Mouse (Mus musculus) liver, adult (tissue): ENCODE results near the gene C2cd5.

Experiments used
- GATA4 ChIP-seq: IDR thresholded peaks from 2 replicates; pipeline ENCODE4 v1.6.1; 2014; ENCODE audit warnings: mild to moderate bottlenecking, low read length; ENCODE audit not compliant: insufficient replicate concordance

Gene C2cd5

DNA sequence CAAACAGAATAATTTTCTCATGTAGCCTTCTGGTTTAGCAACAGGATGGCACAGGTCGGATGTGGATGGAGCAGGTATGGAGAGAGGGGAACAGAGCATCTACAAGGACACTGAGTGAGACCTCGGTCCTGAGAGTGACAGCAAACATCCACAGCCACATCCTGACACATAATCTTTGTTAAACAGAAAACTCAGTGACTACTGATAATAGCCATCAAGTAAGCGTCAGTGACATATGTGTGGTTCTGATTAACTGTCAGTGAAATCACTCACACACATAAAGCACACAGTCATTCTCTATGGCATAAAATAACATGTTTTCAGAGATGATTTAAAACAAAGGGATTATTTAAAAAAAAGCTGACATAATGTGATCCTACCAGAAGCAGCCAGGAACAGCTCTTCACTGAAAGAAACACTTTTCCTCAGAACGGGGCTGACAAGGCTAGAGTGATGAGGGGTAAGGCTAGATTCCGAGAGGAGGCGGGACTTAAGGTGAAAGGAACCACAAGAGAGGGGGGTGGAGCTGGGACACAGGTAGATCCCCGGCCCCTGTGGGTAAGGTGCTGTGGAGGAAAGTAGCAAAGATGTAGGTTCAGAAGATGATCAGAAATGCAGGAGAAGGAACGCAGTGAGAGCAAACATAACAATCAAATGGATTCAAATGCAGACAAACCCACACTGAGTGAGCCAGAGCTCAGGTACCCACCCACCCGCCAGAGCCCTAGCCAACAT, 31.6 kb downstream of the C2cd5 start:
- TF ChIP-seq GATA4, result no peak

DNA sequence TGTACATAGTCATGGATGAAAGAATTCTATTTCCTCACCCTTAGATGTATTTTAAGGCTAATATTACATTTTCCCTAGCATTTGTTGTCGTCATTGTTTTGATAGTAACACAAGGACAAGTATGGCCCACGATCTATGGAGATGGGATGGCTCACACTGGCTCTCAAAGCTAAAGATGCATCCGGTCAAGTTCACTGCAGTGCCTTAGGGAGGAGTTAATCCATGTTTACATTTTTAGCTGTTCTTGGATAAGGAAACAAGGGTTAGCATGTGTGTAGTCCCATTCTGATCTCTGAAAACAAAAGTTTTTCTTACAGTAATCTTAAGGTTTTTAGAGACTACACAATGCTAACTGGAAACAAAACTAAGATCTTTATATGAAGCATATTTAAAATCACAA, 32.3 kb downstream of the C2cd5 start:
- TF ChIP-seq GATA4, result no peak

- no peak for TF ChIP-seq GATA4
Observed at GRCm38 (mm10) chr6:143066859-143067258, 33.1 kb downstream of the C2cd5 start.

- no peak for TF ChIP-seq GATA4
Observed at GRCm38 (mm10) chr6:143064047-143064446, 35.9 kb downstream of the C2cd5 start.

- no peak for TF ChIP-seq GATA4
Observed at GRCm38 (mm10) chr6:143057601-143058000, 42.3 kb downstream of the C2cd5 start.

- no peak for TF ChIP-seq GATA4
Observed at GRCm38 (mm10) chr6:143051566-143051965, 48.4 kb downstream of the C2cd5 start.

- no peak for TF ChIP-seq GATA4
Observed at GRCm38 (mm10) chr6:143049791-143050555, 50.0 kb downstream of the C2cd5 start.

DNA sequence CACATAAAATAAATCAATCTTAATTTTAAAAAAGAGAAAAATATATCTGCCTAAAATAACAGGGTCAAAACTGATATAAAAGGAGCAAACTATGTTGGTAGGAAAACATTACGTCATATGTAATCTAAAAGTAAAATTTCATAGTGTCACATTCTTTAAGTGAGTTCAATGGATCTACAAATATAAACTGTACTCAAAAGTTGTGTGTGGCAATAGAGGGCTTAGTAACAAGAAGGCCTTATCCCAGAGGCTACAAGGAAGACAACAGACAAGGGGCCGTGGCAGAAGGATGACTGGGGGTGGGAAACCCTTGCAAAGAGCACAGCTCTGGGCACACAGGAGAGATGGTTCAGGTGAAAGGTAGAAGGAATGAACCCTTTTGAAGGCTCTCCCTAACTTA, 50.8 kb downstream of the C2cd5 start:
- no peak for TF ChIP-seq GATA4

DNA sequence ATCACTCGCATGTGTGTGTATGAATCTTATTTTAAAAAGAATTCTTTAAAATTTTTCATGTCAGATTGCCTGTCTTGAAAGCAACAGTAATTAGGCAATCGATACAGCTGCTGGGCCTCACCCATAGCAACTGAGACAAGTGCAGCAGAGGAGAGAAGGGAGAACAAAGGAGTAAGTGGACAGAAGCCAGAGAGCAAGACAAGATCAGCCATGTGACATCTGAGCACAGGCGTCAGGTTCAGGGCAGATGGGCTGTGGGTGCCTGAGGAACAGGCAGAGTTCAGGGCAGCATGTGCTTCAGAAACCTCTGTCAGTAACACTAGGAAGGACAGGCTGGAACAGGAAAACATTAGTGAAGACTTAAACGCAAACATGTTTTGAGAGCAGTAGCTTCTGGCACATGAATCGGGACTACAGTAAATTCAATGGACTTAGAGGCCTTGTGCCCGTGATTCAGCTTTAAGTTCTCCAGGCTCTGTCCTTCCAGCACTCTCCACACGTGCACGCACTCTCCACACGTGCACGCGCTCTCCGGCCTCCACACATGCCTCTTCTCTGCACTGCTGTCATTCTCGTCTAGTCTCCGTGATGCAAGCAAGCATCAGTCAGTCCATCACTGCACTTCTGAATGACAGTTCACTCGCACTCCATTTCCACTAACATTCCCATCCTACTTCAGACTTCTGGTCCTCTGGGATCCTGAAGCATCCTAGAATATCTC, 52.2 kb downstream of the C2cd5 start:
- TF ChIP-seq GATA4, result no peak

GRCm38 (mm10) chr6:143041578-143041977, 58.4 kb downstream of the C2cd5 start:
- no peak for TF ChIP-seq GATA4

- TF ChIP-seq GATA4, result no peak
Observed at GRCm38 (mm10) chr6:143035261-143035660, 64.7 kb downstream of the C2cd5 start.

DNA sequence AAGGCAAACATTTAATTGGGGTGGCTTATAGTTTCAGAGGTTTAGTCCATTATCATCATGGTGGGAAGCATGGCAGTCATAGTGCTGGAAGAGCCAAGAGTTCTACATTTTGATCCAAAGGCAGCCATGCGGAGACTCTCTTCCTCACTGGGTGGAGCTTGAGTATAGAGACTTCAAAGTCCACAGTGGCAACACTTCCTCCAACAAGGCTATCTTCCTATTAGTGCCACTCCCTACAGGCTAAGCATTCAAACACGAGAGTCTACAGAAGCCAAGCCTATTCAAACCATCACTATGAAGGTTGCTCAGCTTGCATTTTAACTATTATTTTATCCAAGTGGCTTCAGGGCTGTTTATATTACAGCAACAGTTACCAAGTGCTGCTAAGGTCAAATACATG, 65.4 kb downstream of the C2cd5 start:
- no peak for TF ChIP-seq GATA4

DNA sequence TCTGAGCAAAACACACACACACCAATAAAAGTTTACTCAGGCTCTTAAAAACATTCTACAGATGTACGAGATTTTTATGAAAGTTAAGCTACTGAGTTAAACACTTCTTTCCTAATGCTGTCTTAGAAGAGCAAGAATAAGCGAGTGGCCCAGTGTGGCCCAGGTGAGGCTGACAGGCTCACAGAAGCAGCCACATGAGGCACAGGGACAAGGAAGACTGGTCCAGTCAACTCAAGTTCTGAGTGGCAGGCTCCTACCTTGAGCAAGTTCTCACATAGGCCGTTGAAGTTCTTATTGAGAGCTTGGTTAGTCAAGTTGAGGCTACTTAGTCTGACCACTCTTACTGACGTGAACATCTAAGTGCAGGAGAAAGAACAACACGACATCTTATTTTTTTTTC, 69.4 kb downstream of the C2cd5 start:
- TF ChIP-seq GATA4, result no peak

- no peak for TF ChIP-seq GATA4
Observed at GRCm38 (mm10) chr6:143027896-143028295, 72.0 kb downstream of the C2cd5 start.

DNA sequence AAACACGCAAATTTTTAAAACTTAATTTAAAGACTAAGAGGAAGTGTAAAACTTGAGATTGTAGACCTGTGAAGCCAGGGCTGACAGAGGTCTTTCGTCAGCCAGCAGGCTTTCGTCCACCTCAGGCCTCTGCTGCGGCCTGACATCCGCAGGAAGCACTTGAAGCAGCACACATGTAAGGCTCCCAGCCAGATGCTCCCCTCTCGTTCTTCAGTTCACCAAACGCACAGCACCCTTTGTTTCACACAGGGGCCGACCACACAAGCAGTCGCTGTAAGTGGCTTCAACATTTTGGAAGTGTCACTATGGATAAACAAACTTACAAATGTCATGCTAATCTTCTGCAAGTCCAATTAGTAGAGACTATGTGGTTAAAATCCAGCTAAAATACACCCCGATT, 72.5 kb downstream of the C2cd5 start:
- TF ChIP-seq GATA4, result no peak

DNA sequence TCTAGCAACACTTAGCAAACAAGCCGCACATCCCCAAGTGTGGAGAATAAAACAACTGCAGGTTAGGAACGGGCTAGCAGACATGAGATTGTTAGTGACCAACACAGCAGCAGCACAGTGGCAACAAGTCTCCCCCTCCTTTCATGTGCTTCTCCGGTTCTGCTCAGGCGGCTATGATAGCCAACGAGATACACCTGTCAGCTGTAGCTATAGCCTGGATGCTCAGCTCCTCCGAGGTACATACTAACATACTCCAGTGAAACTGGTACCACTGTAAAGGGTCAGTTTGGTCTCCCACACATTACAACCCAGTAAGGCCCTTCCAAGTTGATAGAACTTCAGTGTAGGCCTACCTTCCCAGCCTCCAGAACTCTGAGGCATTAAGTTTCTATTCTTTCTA, 76.2 kb downstream of the C2cd5 start:
- no peak for TF ChIP-seq GATA4

DNA sequence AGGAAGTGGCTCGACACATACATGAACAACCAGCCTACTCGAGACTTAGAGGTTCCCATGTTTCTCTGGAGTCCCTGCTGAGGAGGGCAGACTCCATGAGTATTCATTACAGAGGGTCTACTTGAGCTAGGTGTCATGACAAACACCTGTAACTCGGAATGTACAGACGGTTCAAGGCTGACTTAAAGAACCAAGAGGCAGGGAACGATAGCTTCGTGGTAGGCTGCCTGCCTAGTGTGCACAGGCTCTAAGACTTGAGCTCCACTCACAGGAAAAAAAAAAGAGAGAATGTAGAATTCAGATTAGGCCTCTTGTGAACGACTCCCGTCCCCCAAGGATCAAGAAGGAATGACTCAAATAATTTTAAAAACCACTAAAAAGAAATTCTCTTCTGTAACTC, 78.2 kb downstream of the C2cd5 start:
- no peak for TF ChIP-seq GATA4

DNA sequence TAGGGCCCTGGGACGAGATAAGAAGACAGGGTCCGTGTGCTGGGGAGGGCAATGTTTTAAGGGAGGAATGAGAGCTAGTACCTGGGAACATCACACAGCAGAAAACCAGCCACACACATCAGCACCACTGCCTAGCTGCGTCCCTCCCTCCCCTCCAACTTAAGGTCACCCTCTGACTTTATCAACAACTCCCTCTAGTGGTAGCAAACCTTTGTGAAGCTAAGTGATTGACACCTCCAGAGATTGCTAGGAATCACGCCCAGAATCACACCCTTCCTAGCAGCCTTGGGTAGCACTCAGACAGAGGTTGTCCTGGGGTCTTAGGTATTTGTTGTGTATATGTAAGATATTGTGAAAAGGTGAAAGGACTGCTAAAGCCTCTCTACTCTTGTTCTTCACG, 79.3 kb downstream of the C2cd5 start:
- no peak for TF ChIP-seq GATA4
